Mouse (Mus musculus) c-Kit-negative CD71-positive TER-119-positive erythroid progenitor cells, embryonic 14.5 days (primary cell): Measurements from ENCODE around the gene Pakap.

Experiments used
- DNase-seq: peaks from one replicate; pipeline ENCODE4 v3.0.0-alpha.2; 2013; ENCODE audit warnings: low read depth, low spot score

The Pakap gene

GRCm38 (mm10) chr4:57567666-57568206, at the start of gene Pakap:
TSS of gene Pakap (plus strand) at chr4:57568179.
- no peak for DNase-seq

GRCm38 (mm10) chr4:57523456-57523855, 44.5 kb upstream of the Pakap start:
- no peak for DNase-seq

GRCm38 (mm10) chr4:57524461-57524860, 43.5 kb upstream of the Pakap start:
- no peak for DNase-seq

- no peak for DNase-seq
Measured at GRCm38 (mm10) chr4:57525221-57526011, 42.6 kb upstream of the Pakap start.

GRCm38 (mm10) chr4:57528296-57528695, 39.7 kb upstream of the Pakap start:
- DNase-seq, result no peak

- no peak for DNase-seq
Measured at GRCm38 (mm10) chr4:57533686-57534085, 34.3 kb upstream of the Pakap start.

GRCm38 (mm10) chr4:57534232-57534631, 33.7 kb upstream of the Pakap start:
- DNase-seq, result no peak

GRCm38 (mm10) chr4:57535087-57535486, 32.9 kb upstream of the Pakap start:
- DNase-seq, result no peak

GRCm38 (mm10) chr4:57538029-57538688, 29.8 kb upstream of the Pakap start:
- no peak for DNase-seq

GRCm38 (mm10) chr4:57543692-57544256, 24.2 kb upstream of the Pakap start:
- DNase-seq, result no peak

- no peak for DNase-seq
Measured at GRCm38 (mm10) chr4:57547785-57548184, 20.2 kb upstream of the Pakap start.

GRCm38 (mm10) chr4:57550216-57550615, 17.8 kb upstream of the Pakap start:
- no peak for DNase-seq

- no peak for DNase-seq
Measured at GRCm38 (mm10) chr4:57557102-57557501, 10.9 kb upstream of the Pakap start.

GRCm38 (mm10) chr4:57559438-57559837, 8.5 kb upstream of the Pakap start:
- no peak for DNase-seq

- no peak for DNase-seq
Measured at GRCm38 (mm10) chr4:57560010-57560409, 8.0 kb upstream of the Pakap start.

GRCm38 (mm10) chr4:57561055-57561454, 6.9 kb upstream of the Pakap start:
- no peak for DNase-seq

GRCm38 (mm10) chr4:57565283-57565682, 2.7 kb upstream of the Pakap start:
- no peak for DNase-seq

- DNase-seq, result no peak
Measured at GRCm38 (mm10) chr4:57565811-57566210, 2.2 kb upstream of the Pakap start.

GRCm38 (mm10) chr4:57568268-57569068, 489 bp downstream of the Pakap start:
- no peak for DNase-seq

GRCm38 (mm10) chr4:57569069-57569355, 1.0 kb downstream of the Pakap start:
- no peak for DNase-seq

GRCm38 (mm10) chr4:57569711-57570110, 1.7 kb downstream of the Pakap start:
- DNase-seq, result no peak

GRCm38 (mm10) chr4:57570229-57570628, 2.2 kb downstream of the Pakap start:
- no peak for DNase-seq
